Mouse (Mus musculus) spleen, adult 2 months (tissue): ENCODE results near the gene Kmt2a. TPM values are rescaled to one million over a fixed set of nuclear protein-coding genes. Genes with fewer than 3 reads are reported as not detected.

Experiments used
- DNase-seq, 2 experiments: peaks; one replicate each; pipeline versions ENCODE4 v3.0.0 to v3.0.0-alpha.2; 2012 to 2021; ENCODE audit warnings: low spot score in 2 of 2, low read depth in 1 of 2
- H3K27ac ChIP-seq: fragments of 200-500 bp; 2 replicates; pipeline ENCODE4 v1.5.1; 2012; ENCODE audit warnings: low read length, inconsistent platforms; ENCODE audit not compliant: insufficient read depth
- H3K27me3 ChIP-seq: fragments of 200-500 bp; 2 replicates; pipeline ENCODE4 v1.6.1; 2012; ENCODE audit warnings: mild to moderate bottlenecking, moderate library complexity, low read length, inconsistent platforms; ENCODE audit not compliant: control insufficient read depth, insufficient read depth
- H3K36me3 ChIP-seq: fragments of 200-500 bp; 2 replicates; pipeline ENCODE4 v1.6.1; 2012; ENCODE audit warnings: mild to moderate bottlenecking, low read length, inconsistent platforms; ENCODE audit not compliant: control insufficient read depth, insufficient read depth
- H3K4me1 ChIP-seq: fragments of 200-500 bp; 2 replicates; pipeline ENCODE4 v1.6.1; 2011; ENCODE audit warnings: inconsistent platforms; ENCODE audit not compliant: control insufficient read depth, insufficient read depth, insufficient read length
- H3K4me3 ChIP-seq: fragments of 200-500 bp; 2 replicates; pipeline ENCODE4 v1.5.1; 2011; ENCODE audit warnings: mild to moderate bottlenecking, inconsistent platforms; ENCODE audit not compliant: insufficient read depth, insufficient read length; ENCODE audit errors: extremely low read depth
- CTCF ChIP-seq: fragments of 200-500 bp; IDR thresholded peaks from 2 replicates; pipeline ENCODE4 v1.5.1; 2011; ENCODE audit warnings: mild to moderate bottlenecking, inconsistent platforms; ENCODE audit not compliant: insufficient read depth, insufficient read length, insufficient replicate concordance; ENCODE audit errors: extremely low read depth
- POLR2A ChIP-seq: fragments of 200-500 bp; IDR thresholded peaks from 2 replicates; pipeline ENCODE4 v1.6.1; 2011; ENCODE audit warnings: low read depth, low read length, inconsistent platforms
- WGBS: fragments of 180-500 bp; shearing (Covaris S2); methylation state at CpG from one replicate; pipeline ENCODE4 v1.1.7; 2018; 5-methylcytosine and 5-hydroxymethylcytosine counted together
- polyA plus RNA-seq: library from polyadenylated mRNA; depleted of rRNA; stranded (reverse); fragments of >200 nt; gene quantifications from 2 replicates; pipeline ENCODE4 v1.2.3, GENCODE M21; 2012

Gene Kmt2a
- polyA plus RNA-seq, 1 experiment, result 36.8 TPM

- TF ChIP-seq POLR2A, result no peak
- TF ChIP-seq CTCF, result no peak
- no peaks in the 10 kb centered on the region for H3K4me1 ChIP-seq
- no peak for DNase-seq
- H3K36me3 ChIP-seq, result peaks cover 82% of the 10 kb centered on the region
- 92% methylated on average over 15 of the region's 15 CpGs for WGBS
- no peak overlapping the region for H3K27ac ChIP-seq
- no peak overlapping the region for H3K4me3 ChIP-seq
- H3K27me3 ChIP-seq, result no peaks in the 10 kb centered on the region
These were observed 60.9 kb downstream of the Kmt2a start for GRCm38 (mm10) chr9:44819920-44820827.

- DNase-seq, result no peak
- 82% methylated on average over 5 of the region's 5 CpGs for WGBS
- no peak for TF ChIP-seq POLR2A
- TF ChIP-seq CTCF, result no peak
- Histone ChIP-seq H3K4me3 (no peak overlapping the region), H3K4me1 (no peaks in the 10 kb centered on the region), H3K27me3 (no peaks in the 10 kb centered on the region), H3K27ac (no peak overlapping the region), H3K36me3 (peaks cover 83% of the 10 kb centered on the region)
These were observed 63.6 kb downstream of the Kmt2a start for GRCm38 (mm10) chr9:44817522-44817921.

- no peak for TF ChIP-seq CTCF
- no peak for TF ChIP-seq POLR2A
- no peak overlapping the region for H3K4me3 ChIP-seq
- H3K4me1 ChIP-seq, result no peaks in the 10 kb centered on the region
- peaks cover 71% of the 10 kb centered on the region for H3K36me3 ChIP-seq
- no peak overlapping the region for H3K27ac ChIP-seq
- H3K27me3 ChIP-seq, result no peaks in the 10 kb centered on the region
- WGBS, result 95% methylated on average over 8 of the region's 8 CpGs
- DNase-seq, result no peak
These were observed 66.9 kb downstream of the Kmt2a start for GRCm38 (mm10) chr9:44814179-44814578.

- H3K27me3 ChIP-seq, result no peaks in the 10 kb centered on the region
- no peaks in the 10 kb centered on the region for H3K4me1 ChIP-seq
- H3K27ac ChIP-seq, result no peak overlapping the region
- H3K4me3 ChIP-seq, result no peak overlapping the region
- DNase-seq, result no peak
- H3K36me3 ChIP-seq, result peaks cover 71% of the 10 kb centered on the region
- WGBS, result 87% methylated on average over 10 of the region's 10 CpGs
- TF ChIP-seq POLR2A (no peak), CTCF (no peak)
These were observed 70.8 kb downstream of the Kmt2a start for GRCm38 (mm10) chr9:44810316-44810715.

- H3K36me3 ChIP-seq, result peaks cover 52% of the 10 kb centered on the region
- 95% methylated on average over 10 of the region's 10 CpGs for WGBS
These were observed 73.3 kb downstream of the Kmt2a start for GRCm38 (mm10) chr9:44807778-44808177.

GRCm38 (mm10) chr9:44807141-44807540 lies 74.0 kb downstream of the Kmt2a start:
- TF ChIP-seq POLR2A (no peak), CTCF (no peak)
- no peak overlapping the region for H3K27ac ChIP-seq
- H3K27me3 ChIP-seq, result no peaks in the 10 kb centered on the region
- H3K36me3 ChIP-seq, result peaks cover 50% of the 10 kb centered on the region
- 94% methylated on average over 5 of the region's 5 CpGs for WGBS
- no peaks in the 10 kb centered on the region for H3K4me1 ChIP-seq
- H3K4me3 ChIP-seq, result no peak overlapping the region
- DNase-seq, result no peak

More at GRCm38 (mm10) chr9:44807778-44808177, 73.3 kb downstream of the Kmt2a start:
- DNase-seq, result no peak
- H3K27ac ChIP-seq, result no peak overlapping the region
- H3K4me3 ChIP-seq, result no peak overlapping the region
- TF ChIP-seq CTCF (no peak), POLR2A (no peak)
- no peaks in the 10 kb centered on the region for H3K27me3 ChIP-seq
- H3K4me1 ChIP-seq, result no peaks in the 10 kb centered on the region

GRCm38 (mm10) chr9:44805536-44805935 lies 75.6 kb downstream of the Kmt2a start:
- no peak for TF ChIP-seq POLR2A
- no peak for TF ChIP-seq CTCF
- DNase-seq, result no peak
- Histone ChIP-seq H3K27ac (no peak overlapping the region), H3K27me3 (no peaks in the 10 kb centered on the region), H3K4me3 (no peak overlapping the region), H3K4me1 (no peaks in the 10 kb centered on the region), H3K36me3 (peaks cover 42% of the 10 kb centered on the region)
- WGBS, result 92% methylated on average over 5 of the region's 5 CpGs
